In the genomic region with DNA sequence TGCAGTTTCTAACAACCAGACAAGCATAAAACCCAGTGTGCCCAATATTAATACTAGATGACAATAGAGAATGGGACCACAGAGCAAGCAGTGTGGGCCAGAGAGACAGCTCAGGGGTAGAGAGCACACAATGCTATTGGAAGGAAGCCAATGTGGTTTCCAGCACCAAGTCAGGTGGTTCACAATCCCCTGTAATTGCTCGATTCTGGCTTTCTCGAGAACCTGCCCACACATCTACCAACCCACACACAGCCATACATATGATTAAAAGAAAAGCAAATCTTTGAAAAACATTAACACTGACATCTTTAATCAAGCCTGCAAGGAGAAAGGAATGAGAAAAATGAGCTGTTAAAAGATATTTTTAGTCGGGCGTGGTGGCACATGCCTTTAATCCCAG, we compare ENCODE assay signal across 27 mouse cellular contexts.
A peak's percentile ranks its signal among the peaks of the same experiment; 100 is the strongest.
DNase-seq lines count a peak whose midpoint lies in the region; ATAC-seq and TF ChIP-seq lines count a peak whose summit lies in the region.
"Had no signal": no experiment of that assay in that cellular context is flagged by ENCODE, and none has a peak within 500 bp of the region (broad histone marks: within the 10 kb centered on the region; RNA-seq: fewer than 3 reads in every experiment).

No protein-coding gene starts in this region.

- peak; percentile 80 for ATAC-seq in frontal cortex, adult (ENCODE audit: low TSS enrichment)
- no peak for ATAC-seq in cerebellum, adult (ENCODE audit: insufficient number of reproducible peaks, low FRiP score, low TSS enrichment)
- no peak for ATAC-seq in CD4-positive, CD25-positive, alpha-beta regulatory T cell, adult 4 months
- ATAC-seq: intestine, embryonic 15.5 days; Patski had no signal

- no peak for DNase-seq in frontal cortex, postnatal 25 days (ENCODE audit: low spot score in 2 of 2)
- peak; percentile 14 to 28 for DNase-seq in left cerebral cortex, adult 18-20 months (ENCODE audit: low spot score in 2 of 2)
- DNase-seq in left cerebral cortex, postnatal 4 days: no peak
- peak; percentile 16 for DNase-seq in MEL (ENCODE audit: low read depth, low spot score)
- peak; percentile 19 to 28 for DNase-seq in left cerebral cortex, adult 9 months (ENCODE audit: low spot score in 2 of 2)
- DNase-seq: adrenal gland, adult 8-10 months; B cell, adult 2 months; cerebellum, adult 2 months; cerebellum, postnatal 36 days; gastrocnemius, postnatal 10 days; heart, adult 11 months; heart, postnatal 14 days; kidney, postnatal 36 days; liver, embryonic 13.5 days; lung, embryonic 14.5 days; lung, postnatal 4 days had no signal

- intact Hi-C loops in left cerebral cortex, postnatal 4 days (cut with DNase I): no loop called here

- TF ChIP-seq POLR2A in MEL (IDR thresholded peaks at IDR 0.05; ENCODE audit: control insufficient read depth in 1 of 2, insufficient read depth in 1 of 2, low read depth in 1 of 2, low read length in 2 of 2, poor library complexity in 1 of 2): no peak

- no peak overlapping the region for H3K27ac ChIP-seq in MEL (ENCODE audit: control insufficient read depth, low read depth, low read length)
- H3K27ac ChIP-seq: forebrain, embryonic 12.5 days; hindbrain, embryonic 13.5 days; intestine, embryonic 15.5 days; limb, embryonic 13.5 days; liver, embryonic 13.5 days; midbrain, embryonic 10.5 days; stomach, postnatal 0 days had no signal

- no peak overlapping the region for H3K4me3 ChIP-seq in MEL (ENCODE audit: control insufficient read depth in 1 of 2, insufficient read depth in 1 of 2, low read depth in 2 of 2, low read length in 2 of 2)
- H3K4me3 ChIP-seq: forebrain, embryonic 12.5 days; heart, embryonic 12.5 days; hindbrain, embryonic 13.5 days; intestine, embryonic 15.5 days; limb, embryonic 13.5 days; liver, embryonic 13.5 days; midbrain, embryonic 10.5 days had no signal

- H3K36me3 ChIP-seq in MEL (ENCODE audit: control insufficient read depth in 1 of 2, insufficient read depth in 2 of 2, low read length in 2 of 2): no peaks in the 10 kb centered on the region
- H3K36me3 ChIP-seq: heart, embryonic 12.5 days; intestine, embryonic 15.5 days; limb, embryonic 13.5 days; liver, embryonic 13.5 days had no signal

- H3K27me3 ChIP-seq in MEL (ENCODE audit: control insufficient read depth in 1 of 2, insufficient read depth in 2 of 2, low read length in 2 of 2): no peaks in the 10 kb centered on the region
- H3K27me3 ChIP-seq: forebrain, embryonic 12.5 days; heart, embryonic 12.5 days; hindbrain, embryonic 13.5 days; intestine, embryonic 15.5 days; limb, embryonic 13.5 days; liver, embryonic 13.5 days had no signal

- H3K9me3 ChIP-seq in MEL (replicated peaks; ENCODE audit: insufficient read depth, low read length): no peaks in the 10 kb centered on the region
- H3K9me3 ChIP-seq: forebrain, embryonic 12.5 days; heart, embryonic 12.5 days; hindbrain, embryonic 13.5 days; intestine, embryonic 15.5 days; limb, embryonic 13.5 days; liver, embryonic 13.5 days; midbrain, embryonic 10.5 days had no signal

- TF ChIP-seq EP300 in MEL (IDR thresholded peaks at IDR 0.05; ENCODE audit: low read depth in 1 of 2, low read length in 2 of 2): no peak

- no peak overlapping the region for H3K9ac ChIP-seq in MEL (ENCODE audit: control insufficient read depth, low read depth, low read length, poor library complexity, severe bottlenecking)
- H3K9ac ChIP-seq: forebrain, embryonic 12.5 days; heart, embryonic 12.5 days; hindbrain, embryonic 13.5 days; intestine, embryonic 15.5 days; limb, embryonic 13.5 days; liver, embryonic 13.5 days; lung, embryonic 14.5 days had no signal

- no peak for TF ChIP-seq CTCF in MEL (IDR thresholded peaks at IDR 0.05 in 2 of 3, conservative IDR thresholded peaks at IDR 0.05 in 1 of 3; ENCODE audit: control insufficient read depth in 1 of 3, insufficient read depth in 1 of 3, low read depth in 2 of 3, low read length in 3 of 3, poor library complexity in 1 of 3, severe bottlenecking in 1 of 3)

- no peak for TF ChIP-seq RAD21 in MEL (IDR thresholded peaks at IDR 0.05; ENCODE audit: low read depth, low read length)

- H3K79me2 ChIP-seq in MEL (ENCODE audit: control insufficient read depth, insufficient read depth, low read length, poor library complexity): no peaks in the 10 kb centered on the region

- H3K4me1 ChIP-seq in MEL (ENCODE audit: control insufficient read depth in 1 of 2, insufficient read depth in 2 of 2, low read length in 2 of 2): no peaks in the 10 kb centered on the region
- H3K4me1 ChIP-seq: forebrain, embryonic 12.5 days; heart, embryonic 12.5 days; hindbrain, embryonic 13.5 days; intestine, embryonic 15.5 days; limb, embryonic 13.5 days; liver, embryonic 13.5 days; midbrain, embryonic 10.5 days had no signal

TF ChIP-seq in MEL, 35 proteins besides CTCF, POLR2A, EP300 and RAD21:
- TF ChIP-seq MXI1 (IDR thresholded peaks at IDR 0.05; ENCODE audit: low read depth, low read length): no peak
- no peak for TF ChIP-seq MEF2A (IDR thresholded peaks at IDR 0.05; ENCODE audit: extremely low read depth, insufficient replicate concordance, low read depth, low read length, poor library complexity, severe bottlenecking)
- no peak for TF ChIP-seq TBP (IDR thresholded peaks at IDR 0.05; ENCODE audit: low read depth, low read length)
- no peak for TF ChIP-seq TAL1 (IDR thresholded peaks at IDR 0.05; ENCODE audit: low read length)
TF ChIP-seq in MEL: peak in this region for 0.

Comparison
In these comparisons a context has a peak if more than half of its experiments do, and no peak if none do; other contexts are left out.
1. DNase-seq: peak in left cerebral cortex, adult 18-20 months (2 of 2), MEL (single experiment) and left cerebral cortex, adult 9 months (2 of 2); none in frontal cortex, postnatal 25 days (0 of 2) and left cerebral cortex, postnatal 4 days (single experiment).